Mouse (Mus musculus): ENCODE data around the gene Snph.
"Not testable (repeated sequence)": the region's sequence is repeated elsewhere in the genome, so short reads cannot be mapped to it uniquely, and the experiment has no call there.

Snph gene

GRCm38 (mm10) chr2:151632159-151632814 is at the start of gene Snph:
TSS of gene Snph (minus strand) at chr2:151632593.
- DNase-seq = peak; percentile 72

GRCm38 (mm10) chr2:151676234-151676633 is 43.8 kb upstream of the Snph start:
- no peak for DNase-seq

GRCm38 (mm10) chr2:151670968-151671329 is 38.6 kb upstream of the Snph start:
- no peak for DNase-seq

DNA sequence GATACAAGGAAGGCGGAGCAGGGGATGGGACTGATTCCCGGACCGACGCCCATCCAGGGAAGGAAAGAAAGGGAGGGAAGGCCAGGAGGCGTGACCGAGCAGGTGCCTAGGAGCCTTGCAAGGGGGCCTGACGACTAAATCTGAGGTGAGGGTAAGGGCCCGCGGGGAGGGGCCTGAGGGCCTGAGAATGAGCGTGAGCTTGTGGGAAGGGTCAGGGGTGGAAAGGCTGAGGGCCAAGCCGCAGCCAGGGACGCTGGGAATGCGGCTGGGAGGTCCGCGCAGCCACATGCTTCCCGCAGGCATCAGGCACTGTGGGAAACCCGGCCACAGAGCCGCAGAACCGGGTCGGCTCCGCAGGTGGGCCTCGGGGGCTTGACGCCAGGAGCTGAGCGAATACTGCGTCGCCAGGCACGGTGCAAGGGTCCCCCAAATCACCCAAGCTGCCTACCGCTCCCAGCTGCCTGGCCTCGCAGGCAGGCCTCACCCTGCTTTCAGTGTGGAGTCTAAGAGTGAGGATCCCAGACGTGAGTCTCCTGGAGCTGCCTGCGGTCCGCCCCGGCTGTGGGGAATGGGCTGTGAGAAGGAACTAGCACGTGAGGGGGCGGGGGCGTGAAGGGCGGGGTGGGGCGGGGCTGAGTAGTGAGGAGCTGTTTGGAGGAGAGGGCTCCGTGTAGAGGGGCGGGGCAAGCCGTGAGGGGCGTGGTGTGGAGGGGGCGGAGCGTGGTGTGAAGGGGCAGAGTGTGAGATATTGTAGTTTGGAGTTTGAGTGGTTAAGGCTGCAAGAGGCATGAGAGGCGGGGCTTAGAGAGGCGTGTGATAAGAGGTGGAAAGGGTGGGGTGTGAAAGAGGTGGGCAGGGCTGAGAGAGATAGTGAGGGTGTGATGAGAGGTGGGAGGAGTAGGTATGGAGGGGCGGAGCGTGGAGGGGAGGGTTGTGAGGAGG is 37.9 kb upstream of the Snph start:
- DNase-seq = no peak

GRCm38 (mm10) chr2:151668433-151668832 is 36.0 kb upstream of the Snph start, which contains the start of gene Rad21l:
TSS of gene Rad21l (minus strand) at chr2:151668533.
- DNase-seq = no peak

DNA sequence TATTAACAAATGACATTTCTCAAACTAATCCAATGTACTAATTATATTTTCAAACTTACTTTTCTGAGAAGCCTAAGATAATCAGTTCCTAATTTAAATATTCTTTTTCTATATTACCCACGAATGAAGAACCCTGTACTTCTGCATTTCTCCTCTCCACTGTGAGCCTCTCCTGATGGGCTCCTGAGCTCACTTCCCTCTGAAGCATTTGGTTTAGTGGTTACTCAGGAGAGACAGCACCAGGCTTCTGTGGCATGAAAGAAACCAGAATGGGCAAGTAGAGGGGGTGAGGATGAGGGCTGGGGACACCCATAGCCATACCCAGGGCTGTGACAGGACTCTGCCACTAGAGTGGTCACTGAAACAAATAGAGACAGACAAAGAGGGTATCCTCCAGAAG is 19.7 kb upstream of the Snph start:
- DNase-seq = no peak

DNA sequence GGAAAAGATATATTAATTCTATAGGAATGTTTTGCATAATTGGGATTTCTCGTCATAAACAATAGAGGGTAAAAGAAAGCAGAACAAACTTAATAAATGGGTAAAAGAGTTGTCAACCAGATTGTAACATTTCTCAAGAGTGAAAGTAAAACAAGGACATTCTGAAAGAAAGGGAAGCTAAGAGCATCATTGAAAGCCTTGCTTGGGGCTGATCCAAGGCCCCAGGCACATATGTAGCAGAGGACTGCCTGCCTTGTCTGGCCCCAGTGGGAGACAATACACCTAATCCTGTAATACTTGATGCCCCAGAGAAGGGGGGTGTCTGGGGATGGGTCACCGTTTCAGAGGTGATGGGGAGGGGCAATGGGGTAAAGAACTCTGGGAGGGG is 3.6 kb upstream of the Snph start:
- no peak for DNase-seq

DNA sequence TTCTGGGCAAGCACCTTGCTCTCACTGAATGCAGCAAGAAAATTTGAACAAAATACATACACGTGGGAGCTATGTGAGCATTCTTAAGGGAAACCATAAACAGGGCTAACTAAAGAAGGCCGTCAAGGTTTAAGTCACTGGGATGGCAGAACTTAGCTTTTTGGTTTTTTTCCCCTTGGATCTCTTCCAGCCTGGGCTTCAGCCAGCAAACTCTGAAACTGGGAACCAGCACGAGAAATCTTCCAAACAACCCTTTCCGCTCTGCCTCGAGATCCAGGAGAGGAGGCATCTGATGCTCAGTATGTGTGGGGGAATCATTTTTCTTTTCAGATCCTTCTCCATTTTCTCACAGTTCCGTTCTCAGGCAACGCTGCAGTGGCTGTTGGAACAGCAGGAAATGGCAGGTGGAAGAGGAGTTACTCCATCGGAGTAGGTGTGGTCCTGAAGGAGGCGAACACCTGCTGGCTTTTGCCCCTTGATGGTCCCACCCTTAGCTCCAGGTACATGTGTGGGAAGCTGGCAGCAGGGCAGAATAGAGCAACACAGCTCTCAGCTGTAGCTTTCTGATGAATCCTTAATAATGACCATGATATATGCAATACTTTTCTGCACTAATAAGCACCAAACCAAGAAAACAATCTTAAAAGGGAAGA is 3.1 kb upstream of the Snph start:
- DNase-seq = no peak

DNA sequence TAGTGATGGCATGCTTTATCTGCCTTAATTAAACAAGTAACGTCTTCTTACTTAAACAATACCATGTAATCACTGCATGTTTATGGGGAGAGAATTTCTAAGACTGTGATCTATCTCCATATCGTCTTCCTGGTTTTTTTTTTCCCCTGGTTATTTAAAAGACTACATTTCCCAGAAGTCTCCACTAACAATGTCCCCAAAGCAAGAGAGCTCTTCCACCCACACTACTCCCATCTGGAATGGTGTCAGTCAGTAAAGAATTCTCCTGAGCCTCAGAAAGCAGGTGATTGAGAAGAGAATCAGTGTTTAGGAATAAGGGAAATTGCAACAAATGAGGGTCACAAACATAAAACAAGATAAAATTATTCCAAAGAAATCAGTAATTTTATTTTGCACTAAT is 2.5 kb upstream of the Snph start:
- no peak for DNase-seq

DNA sequence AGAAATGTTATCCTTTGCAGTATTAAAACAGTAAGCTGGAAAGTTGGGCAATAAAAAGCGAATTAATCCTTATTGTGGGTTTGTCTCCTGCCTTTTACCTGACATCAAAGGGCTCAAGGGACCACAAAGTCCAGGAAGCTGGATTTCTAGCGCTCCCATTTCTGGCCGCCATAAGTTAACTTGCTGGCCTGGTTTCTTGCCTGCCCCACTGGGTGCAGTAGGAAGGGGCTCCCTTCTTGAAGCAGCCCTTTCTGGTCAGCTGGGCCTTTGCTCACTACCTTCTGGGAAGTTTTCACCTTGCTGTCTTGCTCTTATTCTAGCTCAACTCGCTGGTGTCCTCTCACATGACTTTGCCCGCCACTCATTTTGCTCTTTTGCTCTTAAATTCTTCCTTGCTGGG is 589 bp upstream of the Snph start:
- no peak for DNase-seq

GRCm38 (mm10) chr2:151631406-151632158 is 811 bp downstream of the Snph start:
- no peak for DNase-seq

GRCm38 (mm10) chr2:151629310-151629709 is 3.1 kb downstream of the Snph start:
- no peak for DNase-seq

DNA sequence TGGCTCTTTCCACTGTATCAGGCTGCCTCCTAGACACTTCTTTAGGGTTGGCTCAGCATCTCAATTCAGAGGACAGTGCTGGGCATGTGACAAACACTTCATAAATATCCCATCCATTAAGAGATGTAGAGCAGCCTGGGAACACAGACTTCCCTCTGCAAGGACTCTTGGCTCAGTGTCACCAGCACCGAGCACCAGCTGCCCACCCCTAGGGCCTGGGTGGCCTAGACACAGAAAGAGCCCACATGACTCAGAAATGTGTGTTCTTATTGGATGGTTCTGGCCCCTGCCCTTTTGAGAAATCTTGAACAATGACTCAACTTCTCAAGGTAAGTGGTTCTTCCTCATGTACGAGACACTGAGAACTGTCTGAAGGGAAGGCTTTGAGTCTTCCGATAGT is 4.4 kb downstream of the Snph start:
- no peak for DNase-seq

- no peak for DNase-seq
Observed at GRCm38 (mm10) chr2:151626296-151626695, 6.1 kb downstream of the Snph start.

DNA sequence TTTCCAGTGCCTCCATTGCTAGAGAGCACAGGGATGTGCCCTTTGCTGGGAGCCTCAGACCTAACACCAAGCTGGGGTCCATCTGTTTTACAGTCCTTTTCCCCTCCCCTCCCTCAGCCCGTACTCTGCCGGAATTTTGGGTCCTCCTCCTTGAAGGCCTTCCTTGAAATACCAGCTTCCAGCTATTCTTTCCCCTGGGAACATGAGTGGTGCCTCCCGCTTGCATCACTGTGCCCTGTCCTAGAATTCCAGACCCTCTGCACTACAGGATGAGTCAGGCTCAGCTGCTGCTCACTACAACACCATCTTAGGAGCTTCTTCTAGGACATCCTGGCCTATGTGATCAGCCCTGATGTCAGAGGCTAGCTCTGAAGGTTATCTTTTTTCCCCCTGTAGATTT is 8.6 kb downstream of the Snph start:
- DNase-seq = no peak

GRCm38 (mm10) chr2:151616551-151617329 is 15.7 kb downstream of the Snph start:
- DNase-seq = no peak

DNA sequence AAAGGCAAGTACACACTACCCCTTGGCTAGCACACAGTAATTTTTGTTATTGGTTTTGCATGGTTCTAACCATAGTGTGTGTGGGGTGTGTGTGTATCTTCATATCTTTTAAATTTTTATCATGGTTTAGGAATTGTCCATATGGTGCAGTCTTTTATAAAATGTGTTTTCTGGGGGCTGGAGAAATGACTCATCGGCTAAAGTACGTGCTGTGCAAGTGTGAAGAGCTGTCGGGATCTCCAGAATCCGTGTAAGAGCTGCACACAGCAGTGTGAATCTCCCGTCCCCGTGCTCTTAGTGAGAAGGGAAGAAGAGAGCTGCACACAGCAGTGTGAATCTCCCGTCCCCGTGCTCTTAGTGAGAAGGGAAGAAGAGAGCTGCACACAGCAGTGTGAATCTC is 16.6 kb downstream of the Snph start:
- DNase-seq = not testable (repeated sequence)

DNA sequence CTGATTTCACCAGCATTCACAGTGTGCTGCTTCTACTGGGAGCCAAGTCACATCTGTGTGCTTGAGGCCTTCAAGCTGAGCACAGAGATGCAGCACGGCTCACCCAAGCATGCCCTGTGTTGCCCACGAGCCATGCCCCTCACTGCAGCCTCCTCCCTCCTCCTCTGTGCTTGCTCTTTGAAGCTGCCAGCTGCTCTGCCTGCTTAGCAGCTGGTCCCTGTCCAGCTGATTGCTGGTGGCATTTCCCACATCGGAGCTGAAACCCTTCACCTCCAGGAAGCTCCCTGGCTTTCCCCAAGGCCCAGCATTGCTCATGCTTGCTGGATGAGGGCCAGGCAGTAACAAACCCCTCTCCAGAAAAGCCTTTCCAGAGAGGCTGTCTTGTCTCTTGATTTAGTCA is 22.4 kb downstream of the Snph start:
- DNase-seq = no peak

GRCm38 (mm10) chr2:151608435-151608834 is 24.0 kb downstream of the Snph start:
- no peak for DNase-seq

DNA sequence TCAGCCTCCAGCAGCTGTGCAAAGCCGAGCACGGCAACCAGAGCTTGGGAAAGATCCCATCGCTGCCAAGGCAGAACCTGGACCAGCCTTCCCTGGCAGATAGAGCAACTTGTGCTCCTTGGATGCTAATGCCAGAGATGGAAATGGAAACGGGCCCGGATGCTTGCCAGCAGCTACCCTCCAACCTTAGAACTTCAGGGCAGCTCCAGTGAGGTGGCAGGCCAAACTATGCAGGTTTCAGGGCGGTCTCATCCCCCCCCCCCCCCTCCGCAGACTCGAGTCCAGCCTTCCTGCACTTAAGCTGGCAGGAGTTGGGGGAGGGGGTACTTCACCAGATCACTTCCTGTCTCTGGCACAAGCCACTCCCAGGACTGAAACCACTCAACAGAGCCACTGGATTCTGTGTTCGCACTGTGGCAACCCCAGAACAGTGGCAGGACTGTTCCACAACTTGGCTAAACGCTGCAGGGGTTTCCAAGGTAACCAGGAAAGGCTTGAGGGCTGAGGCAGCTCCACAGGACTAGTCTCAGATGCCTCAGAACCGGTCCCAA is 26.9 kb downstream of the Snph start:
- DNase-seq = peak; percentile 43

GRCm38 (mm10) chr2:151603630-151604029 is 28.8 kb downstream of the Snph start:
- DNase-seq = peak; percentile 31

DNA sequence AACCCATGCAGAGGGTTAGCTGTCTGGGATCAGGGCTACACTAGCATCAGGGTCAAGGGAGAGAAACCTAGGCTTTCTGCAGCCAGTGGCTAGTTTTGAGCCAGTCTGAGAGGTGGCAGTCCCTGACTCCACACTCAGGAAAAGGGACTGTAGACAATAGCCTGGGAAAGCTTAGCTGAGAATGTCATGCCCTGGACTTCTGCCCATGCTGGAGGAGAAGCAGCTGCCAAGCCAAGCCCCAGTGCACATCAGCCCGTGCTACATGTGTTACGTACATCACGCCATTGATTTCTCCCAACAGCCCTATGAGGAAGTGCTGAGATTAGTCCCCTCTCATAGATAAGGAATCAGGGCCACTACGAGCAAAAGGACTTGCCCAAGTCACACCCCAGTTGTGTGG is 30.3 kb downstream of the Snph start:
- DNase-seq = no peak

All from right cerebral cortex, postnatal 4 days (tissue).